Mouse (Mus musculus) CD4-positive, CD25-positive, alpha-beta regulatory T cell, adult 2 months (primary cell): ENCODE results near the gene Cdr2l.
A peak's percentile ranks its signal among the peaks of the same experiment; 100 is the strongest.

Experiments used
- DNase-seq: peaks from one replicate; pipeline ENCODE4 v3.0.0-alpha.2; 2012; ENCODE audit warnings: low read depth, low spot score

Cdr2l gene

DNA sequence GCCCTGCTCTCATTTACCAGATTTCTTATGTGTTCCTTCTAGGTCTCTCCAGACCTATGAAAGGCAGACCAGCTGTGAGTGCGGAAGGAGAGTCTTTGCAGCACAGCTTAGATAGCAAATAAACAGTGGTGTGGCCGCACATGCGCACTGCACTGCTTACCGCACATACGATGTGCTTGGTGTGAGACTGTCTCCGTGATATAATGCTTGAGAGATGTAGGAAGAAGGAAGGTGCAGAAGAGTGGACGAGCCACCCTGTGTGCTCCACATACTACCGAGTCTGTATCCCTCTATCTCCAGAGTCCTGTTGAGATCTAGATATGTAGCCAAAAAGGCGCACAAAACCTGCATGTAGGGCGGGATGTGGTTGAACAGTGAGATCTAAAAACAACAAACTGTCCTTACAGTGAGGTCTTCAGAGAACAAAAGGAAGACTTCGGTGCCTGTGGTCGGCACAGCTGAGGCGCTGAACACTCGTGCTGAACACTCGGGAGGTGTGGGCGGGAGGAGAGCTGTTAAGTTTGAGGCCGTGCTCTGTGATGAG is 25.2 kb downstream of the Cdr2l start:
- peak; percentile 91 for DNase-seq

GRCm38 (mm10) chr11:115408266-115408920 is 26.7 kb downstream of the Cdr2l start:
- DNase-seq = peak; percentile 56

- DNase-seq = no peak
These were observed 27.8 kb downstream of the Cdr2l start for GRCm38 (mm10) chr11:115409556-115409955.

GRCm38 (mm10) chr11:115419531-115420237 is 38.0 kb downstream of the Cdr2l start, which contains the start of the genes Atp5h and Kctd2:
Gene Atp5h (minus strand): TSS chr11:115419962.
Gene Kctd2 (plus strand): TSS chr11:115420128.
- peak; percentile 97 for DNase-seq

GRCm38 (mm10) chr11:115420336-115421190 is 38.8 kb downstream of the Cdr2l start:
- peak; percentile 54 for DNase-seq

GRCm38 (mm10) chr11:115421328-115421727 is 39.6 kb downstream of the Cdr2l start:
- DNase-seq = no peak

GRCm38 (mm10) chr11:115421972-115422371 is 40.3 kb downstream of the Cdr2l start:
- peak; percentile 39 for DNase-seq

- peak; percentile 36 for DNase-seq
These were observed 41.4 kb downstream of the Cdr2l start for GRCm38 (mm10) chr11:115423091-115423490.

DNA sequence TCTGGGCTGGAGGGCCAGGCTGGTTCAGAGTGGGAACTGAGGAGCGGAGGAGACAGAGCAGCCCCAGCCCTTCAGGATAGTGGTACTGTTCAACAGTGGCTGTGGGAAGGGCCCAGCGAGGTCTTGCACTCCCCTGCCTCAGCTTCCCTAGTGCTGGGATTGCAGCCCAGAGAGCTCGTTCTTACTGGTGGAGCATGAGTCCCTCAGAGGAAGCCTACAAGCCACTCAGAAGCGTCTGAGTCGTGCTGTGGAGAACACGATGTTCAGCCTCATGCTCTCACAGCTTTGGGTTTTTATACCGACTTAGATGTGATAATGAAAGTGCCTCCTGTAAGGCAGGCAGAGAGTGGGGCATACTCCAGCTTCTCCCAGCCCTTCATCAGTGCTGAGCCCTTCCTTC is 43.0 kb downstream of the Cdr2l start:
- no peak for DNase-seq

DNA sequence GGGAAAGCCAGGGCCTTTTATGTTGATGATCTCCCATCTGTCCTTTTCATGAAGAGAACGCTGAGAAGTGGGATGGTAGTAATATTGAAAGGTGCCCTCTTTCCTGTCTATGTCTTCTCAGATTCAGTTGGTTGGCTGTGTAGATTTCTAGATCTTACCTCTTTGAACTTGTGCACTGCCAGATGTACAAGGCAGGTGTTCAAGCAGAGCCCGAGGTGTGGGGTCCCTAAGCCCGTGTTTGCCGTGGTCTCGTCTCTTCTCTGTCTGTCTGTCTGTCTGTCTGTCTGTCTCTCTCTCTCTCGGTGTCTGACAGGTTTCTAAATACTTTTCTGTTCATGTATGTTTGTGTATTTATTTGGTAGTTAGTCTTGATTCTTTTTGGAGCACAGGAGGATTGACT is 44.0 kb downstream of the Cdr2l start:
- no peak for DNase-seq

- peak; percentile 87 for DNase-seq
These were observed 46.0 kb downstream of the Cdr2l start for GRCm38 (mm10) chr11:115427482-115428331.

- no peak for DNase-seq
These were observed 47.6 kb downstream of the Cdr2l start for GRCm38 (mm10) chr11:115429307-115429706.

DNA sequence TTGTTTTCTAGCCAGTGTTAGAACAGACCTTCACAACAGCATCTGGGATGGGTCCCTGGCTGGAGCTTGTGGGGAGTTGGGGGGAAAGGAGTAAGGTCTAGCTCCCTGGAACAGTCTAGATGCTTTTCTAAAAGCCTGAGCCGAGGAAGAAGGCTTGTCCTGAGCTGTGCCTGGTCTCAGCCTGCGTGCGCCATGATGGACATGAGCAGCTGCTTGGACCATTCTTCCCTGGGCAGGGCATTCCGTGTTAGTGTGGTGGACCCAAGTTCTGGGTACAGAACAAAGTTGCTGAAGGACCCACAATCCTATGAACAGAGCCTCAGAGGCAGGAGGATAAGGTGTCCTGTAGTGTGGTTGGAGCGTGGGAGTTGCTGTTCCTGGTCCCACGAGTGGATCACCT is 48.8 kb downstream of the Cdr2l start:
- DNase-seq = no peak

GRCm38 (mm10) chr11:115432814-115433213 is 51.1 kb downstream of the Cdr2l start:
- no peak for DNase-seq

- no peak for DNase-seq
These were observed 51.6 kb downstream of the Cdr2l start for GRCm38 (mm10) chr11:115433342-115433741.

- no peak for DNase-seq
These were observed 54.1 kb downstream of the Cdr2l start for GRCm38 (mm10) chr11:115435596-115436337.

GRCm38 (mm10) chr11:115437571-115438122 is 55.9 kb downstream of the Cdr2l start:
- no peak for DNase-seq

DNA sequence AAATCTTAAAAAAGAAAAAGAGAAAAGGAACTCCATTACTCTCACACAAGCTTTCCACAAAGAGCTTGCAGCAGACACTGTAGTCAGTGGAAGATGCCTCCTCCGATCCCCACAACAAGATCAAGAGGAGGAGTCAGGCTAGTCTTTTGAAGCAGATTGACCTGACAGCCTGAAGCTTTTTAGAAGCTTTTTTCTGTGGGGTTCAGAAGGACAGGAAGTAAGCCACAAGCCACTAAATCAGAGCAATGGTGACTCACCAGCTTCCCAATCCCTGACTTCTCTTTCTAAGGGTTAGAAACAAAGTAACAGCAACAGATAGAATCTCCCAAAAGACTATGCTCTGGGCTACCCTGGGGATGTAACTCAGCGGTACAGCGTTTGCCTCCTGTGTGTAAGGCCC is 57.6 kb downstream of the Cdr2l start:
- no peak for DNase-seq

- DNase-seq = no peak
These were observed 58.3 kb downstream of the Cdr2l start, which contains the start of gene Trim80 for GRCm38 (mm10) chr11:115439906-115440595. Gene Trim80 (plus strand): TSS chr11:115440545.
